Mouse (Mus musculus): ENCODE results near the gene Phlpp1. TPM values are rescaled to one million over a fixed set of nuclear protein-coding genes. Genes with fewer than 3 reads are reported as not detected.

Gene Phlpp1
- total and polyA plus RNA-seq, 3 experiments = 5.0 to 9.4 TPM; not detected in 1

GRCm38 (mm10) chr1:106433580-106433979 lies 262.0 kb downstream of the Phlpp1 start:
- no peaks in the 10 kb centered on the region for H3K79me2 ChIP-seq (ENCODE audit: control insufficient read depth, insufficient read depth, low read length, poor library complexity)
- peaks cover 16 to 19% of the 10 kb centered on the region in 2 experiments for H3K27me3 ChIP-seq (ENCODE audit: control insufficient read depth in 1 of 2, insufficient read depth in 2 of 2, low read length in 2 of 2)
- H3K9me3 ChIP-seq (replicated peaks; ENCODE audit: insufficient read depth, low read length) = no peaks in the 10 kb centered on the region
- H3K36me3 ChIP-seq (ENCODE audit: control insufficient read depth in 1 of 2, insufficient read depth in 2 of 2, low read length in 2 of 2) = no peaks in the 10 kb centered on the region
- H3K27ac ChIP-seq (ENCODE audit: control insufficient read depth, low read depth, low read length) = no peak overlapping the region
- no peaks in the 10 kb centered on the region for H3K4me1 ChIP-seq (ENCODE audit: control insufficient read depth in 1 of 2, insufficient read depth in 2 of 2, low read length in 2 of 2)
- no peak overlapping the region for H3K4me3 ChIP-seq (ENCODE audit: control insufficient read depth in 1 of 2, insufficient read depth in 1 of 2, low read depth in 2 of 2, low read length in 2 of 2)
- TF ChIP-seq MAFK (IDR thresholded peaks at IDR 0.05; ENCODE audit: borderline replicate concordance, low read depth, low read length) = no peak
- TF ChIP-seq HCFC1 (IDR thresholded peaks at IDR 0.05; ENCODE audit: low read depth, low read length) = no peak
- no peak for TF ChIP-seq EP300 (IDR thresholded peaks at IDR 0.05; ENCODE audit: low read depth in 1 of 2, low read length in 2 of 2)
- TF ChIP-seq MYC (IDR thresholded peaks at IDR 0.05; ENCODE audit: low read depth, low read length) = no peak
- no peak for TF ChIP-seq ELF1 (IDR thresholded peaks at IDR 0.05; ENCODE audit: low read depth, low read length)
- TF ChIP-seq SMC3 (IDR thresholded peaks at IDR 0.05; ENCODE audit: low read depth, low read length) = no peak
- no peak for TF ChIP-seq RCOR1 (IDR thresholded peaks at IDR 0.05; ENCODE audit: low read depth, low read length)
- no peak for TF ChIP-seq RAD21 (IDR thresholded peaks at IDR 0.05; ENCODE audit: low read depth, low read length)
- no peak for TF ChIP-seq KAT2A (conservative IDR thresholded peaks at IDR 0.05; ENCODE audit: low read depth, low read length)
- no peak for TF ChIP-seq GATA1 (IDR thresholded peaks at IDR 0.05; ENCODE audit: low read depth, low read length)
- no peak for TF ChIP-seq TAL1 (IDR thresholded peaks at IDR 0.05; ENCODE audit: low read length)
- no peak overlapping the region for H3K9ac ChIP-seq (ENCODE audit: control insufficient read depth, low read depth, low read length, poor library complexity, severe bottlenecking)
- no peak for DNase-seq (ENCODE audit: low read depth, low spot score)

Other genes with a start within 250 kb of the Phlpp1 start
- gene Zcchc2, start 181.3 kb upstream of the Phlpp1 start, total RNA-seq (2012; rRNA removed) = 10.3 and 10.5 TPM in 2 replicates
- 10 to 100 TPM; 19.1 to 25.0 TPM for gene Zcchc2, start 181.3 kb upstream of the Phlpp1 start, polyA plus RNA-seq (2012; ENCODE audit: insufficient read depth in 1 of 2, insufficient read length in 2 of 2, low read depth in 1 of 2, low replicate concordance in 2 of 2, missing spikeins in 1 of 2)

Measured in MEL (cell line).